Mouse (Mus musculus) liver, embryonic 14.5 days (tissue): ENCODE measurements around the gene Cwc27. TPM values are rescaled to one million over a fixed set of nuclear protein-coding genes. Genes with fewer than 3 reads are reported as not detected.
A peak's percentile ranks its signal among the peaks of the same experiment; 100 is the strongest.

ENCODE experiments used
- ATAC-seq: fragments of 200-750 bp; cut with Nextera tagmentation; 2 replicates; pipeline ENCODE4 v1.8.0; 2017; ENCODE audit warnings: moderate number of reproducible peaks, mild to moderate bottlenecking, moderate library complexity; ENCODE audit not compliant: insufficient read depth
- DNase-seq, 3 experiments: peaks; one replicate each; pipeline ENCODE4 v3.0.0-alpha.2; 2012 to 2013; ENCODE audit warnings: low read depth in 3 of 3, low spot score in 3 of 3
- H3K27ac ChIP-seq: fragments of 300-500 bp; sonication (generic); 2 replicates; pipeline ENCODE4 v1.5.1; 2014; ENCODE audit warnings: moderate library complexity, mild to moderate bottlenecking, control low read depth, inconsistent platforms
- H3K27me3 ChIP-seq: fragments of 300-500 bp; sonication (generic); 2 replicates; pipeline ENCODE4 v1.6.1; 2014; ENCODE audit warnings: mild to moderate bottlenecking, low read length, moderate library complexity; ENCODE audit not compliant: control insufficient read depth, insufficient read depth
- H3K36me3 ChIP-seq: fragments of 300-500 bp; sonication (generic); replicated peaks from 2 replicates; pipeline ENCODE4 v1.6.1; 2014; ENCODE audit warnings: low read depth; ENCODE audit not compliant: control insufficient read depth, insufficient read depth
- H3K4me1 ChIP-seq, 2 experiments: fragments of 200-500 bp in 1 of 2; fragments of 300-500 bp in 1 of 2; sonication (generic) in 1 of 2; replicated peaks; 2 replicates each; pipeline ENCODE4 v1.6.1; 2012 to 2014; ENCODE audit warnings: antibody characterized with exemption in 1 of 2, inconsistent platforms in 1 of 2, low read length in 1 of 2; ENCODE audit not compliant: control insufficient read depth in 2 of 2, insufficient read depth in 2 of 2
- H3K4me2 ChIP-seq: fragments of 300-500 bp; sonication (generic); 2 replicates; pipeline ENCODE4 v1.6.1; 2014; ENCODE audit warnings: low read depth, mild to moderate bottlenecking, control low read depth, moderate library complexity
- H3K4me3 ChIP-seq, 2 experiments: fragments of 200-500 bp in 1 of 2; fragments of 300-500 bp in 1 of 2; sonication (generic) in 1 of 2; 2 replicates each; pipeline ENCODE4 v1.5.1; 2012 to 2014; ENCODE audit warnings: low read depth in 2 of 2, low read length in 2 of 2, mild to moderate bottlenecking in 2 of 2, control low read depth in 1 of 2, inconsistent platforms in 1 of 2, moderate library complexity in 1 of 2; ENCODE audit not compliant: insufficient read depth in 1 of 2
- H3K9ac ChIP-seq: fragments of 300-500 bp; sonication (generic); replicated peaks from 2 replicates; pipeline ENCODE4 v1.6.1; 2014; ENCODE audit warnings: mild to moderate bottlenecking, control low read depth, moderate library complexity
- H3K9me3 ChIP-seq: fragments of 300-500 bp; sonication (generic); 2 replicates; pipeline ENCODE4 v1.6.1; 2016; ENCODE audit warnings: low read length, mixed read lengths; ENCODE audit not compliant: control insufficient read depth
- CTCF ChIP-seq: IDR thresholded peaks from 2 replicates; pipeline ENCODE4 v1.5.1; 2016; ENCODE audit warnings: antibody characterized with exemption, low read depth, control low read depth
- EP300 ChIP-seq: IDR thresholded peaks from 2 replicates; pipeline ENCODE4 v1.6.1; 2016; ENCODE audit warnings: antibody characterized with exemption, low read depth
- WGBS: fragments of 180-500 bp; shearing (Covaris S2); extraction: QIAGEN DNeasy Blood & Tissue Kit; methylation state at CpG from one replicate; pipeline ENCODE4 v1.1.7; 2014; ENCODE audit not compliant: insufficient replicate concordance; 5-methylcytosine and 5-hydroxymethylcytosine counted together
- polyA plus RNA-seq, 2 experiments: library from polyadenylated mRNA; depleted of rRNA in 1 of 2; stranded (reverse) in 1 of 2; unstranded in 1 of 2; fragments of >200 nt; fragmentation: Nextera tagmentation in 1 of 2; extraction: Ambion mirVana in 1 of 2; gene quantifications; 2 replicates each; pipeline versions ENCODE4 v1.2.1 to v1.2.3; 2012 to 2014

Cwc27 gene
- polyA plus RNA-seq, 2 experiments, result 4.9 to 7.8 TPM

DNA sequence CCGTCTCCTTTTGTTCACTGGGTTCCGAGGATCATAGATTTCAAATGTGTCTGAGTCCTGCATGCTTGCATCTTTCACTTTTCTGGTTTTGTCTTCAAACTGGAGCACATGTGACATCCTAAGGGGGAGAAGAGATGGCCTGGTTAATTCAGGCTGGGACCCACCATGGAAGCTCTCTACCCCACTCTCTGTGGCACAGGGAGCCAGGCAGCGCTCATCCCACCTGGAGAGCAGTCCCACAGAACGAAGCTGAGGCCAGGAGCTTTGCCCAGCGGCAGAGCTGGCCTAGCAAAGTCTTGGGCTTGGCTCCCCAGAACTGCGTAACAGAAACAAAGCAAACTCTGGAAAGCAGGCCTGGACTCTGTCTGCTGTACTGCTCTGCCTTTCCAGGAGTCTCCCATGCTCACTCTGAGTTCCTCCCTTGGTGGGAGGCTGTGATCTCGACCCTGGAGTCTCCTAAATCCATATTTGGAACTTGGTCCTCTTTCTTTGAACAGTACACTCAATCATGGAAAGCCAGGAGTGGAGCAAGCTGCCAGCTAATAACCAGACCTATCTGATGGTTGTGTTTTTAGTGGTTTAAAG is 185.2 kb downstream of the Cwc27 start:
- Histone ChIP-seq H3K27ac (no peak overlapping the region), H3K9ac (no peak overlapping the region), H3K4me3 (no peak overlapping the region), H3K4me2 (no peak overlapping the region), H3K27me3 (no peaks in the 10 kb centered on the region), H3K36me3 (no peaks in the 10 kb centered on the region), H3K4me1 (peaks cover 0 to 13% of the 10 kb centered on the region in 2 experiments; a peak in 3 of 4 replicates), H3K9me3 (no peaks in the 10 kb centered on the region)
- WGBS, result 65% methylated on average over 7 of the region's 7 CpGs
- DNase-seq, result no peak
- ATAC-seq, result no peak
- TF ChIP-seq EP300 (no peak), CTCF (no peak)

DNA sequence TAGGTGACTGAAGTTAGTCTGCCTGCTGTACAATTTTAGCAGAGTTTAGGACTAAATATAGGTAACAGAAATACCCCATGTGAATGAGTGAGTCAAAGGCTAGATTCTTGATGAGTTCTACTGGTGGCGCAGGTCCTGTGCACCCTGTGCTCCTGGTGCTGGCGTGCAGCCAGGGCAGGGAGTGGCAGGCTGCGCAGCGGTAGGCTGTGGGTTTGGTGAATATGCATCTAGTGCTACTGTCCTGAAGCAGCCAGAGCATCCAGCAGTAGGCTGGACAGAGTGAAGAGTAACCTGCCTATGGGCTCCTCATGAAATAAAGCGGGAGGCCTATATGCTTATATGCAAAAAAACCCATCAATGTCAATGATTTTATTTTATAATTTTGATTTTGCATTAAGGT is 186.1 kb downstream of the Cwc27 start:
- no peaks in the 10 kb centered on the region for H3K36me3 ChIP-seq
- H3K9me3 ChIP-seq, result no peaks in the 10 kb centered on the region
- H3K9ac ChIP-seq, result no peak overlapping the region
- peaks cover 0 to 13% of the 10 kb centered on the region in 2 experiments; a peak in 3 of 4 replicates for H3K4me1 ChIP-seq
- H3K4me2 ChIP-seq, result no peak overlapping the region
- H3K27ac ChIP-seq, result no peak overlapping the region
- H3K4me3 ChIP-seq, result no peak overlapping the region
- no peak for ATAC-seq
- no peak for TF ChIP-seq CTCF
- no peak for TF ChIP-seq EP300
- H3K27me3 ChIP-seq, result no peaks in the 10 kb centered on the region
- WGBS, result 68% methylated on average over 5 of the region's 5 CpGs
- DNase-seq, result no peak

DNA sequence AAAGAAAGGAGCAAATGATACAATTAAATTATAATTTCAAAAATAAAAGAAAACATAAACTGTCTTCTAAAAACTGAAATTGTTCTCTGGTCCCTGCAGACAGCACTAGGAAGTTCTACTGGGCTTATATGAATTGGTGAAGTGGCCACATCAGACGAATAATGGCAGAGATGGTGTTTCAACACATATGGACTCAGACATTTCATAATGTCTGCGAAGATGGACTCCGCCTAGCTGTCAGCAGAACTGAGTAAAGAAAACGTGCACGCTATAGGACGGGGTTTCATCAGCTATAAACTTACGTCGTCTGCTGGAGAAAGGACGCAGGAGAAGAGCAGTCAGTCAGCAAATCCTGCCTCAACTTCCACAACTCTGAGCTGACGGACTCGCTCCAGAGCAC is 187.3 kb downstream of the Cwc27 start:
- Histone ChIP-seq H3K9ac (no peak overlapping the region), H3K4me2 (no peak overlapping the region), H3K4me3 (no peak overlapping the region), H3K27me3 (no peaks in the 10 kb centered on the region), H3K9me3 (no peaks in the 10 kb centered on the region), H3K36me3 (no peaks in the 10 kb centered on the region), H3K4me1 (peaks cover 0 to 13% of the 10 kb centered on the region in 2 experiments; a peak in 3 of 4 replicates), H3K27ac (no peak overlapping the region)
- no peak for ATAC-seq
- no peak for TF ChIP-seq EP300
- no peak for TF ChIP-seq CTCF
- no peak for DNase-seq
- 79% methylated on average over 11 of the region's 11 CpGs for WGBS

DNA sequence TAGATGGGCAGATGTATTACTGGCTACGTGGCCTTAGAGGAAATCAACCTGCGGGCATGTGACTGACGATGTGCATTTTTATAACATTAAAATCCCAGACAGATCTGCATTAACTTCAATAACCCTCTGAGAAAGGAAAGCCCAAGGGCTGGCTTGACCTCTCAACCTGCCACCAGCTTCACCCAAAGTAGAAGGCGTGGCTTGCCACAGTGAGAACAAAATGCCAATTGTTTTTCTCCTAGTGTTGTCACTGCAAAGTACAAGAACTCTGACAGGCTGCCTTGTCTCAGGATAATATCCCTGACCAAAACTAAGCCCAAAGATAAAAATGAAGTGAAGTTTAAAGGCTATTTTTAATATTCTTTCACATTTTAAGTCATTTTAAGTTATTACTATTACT is 188.9 kb downstream of the Cwc27 start:
- WGBS, result 77% methylated on average over 4 of the region's 4 CpGs
- no peaks in the 10 kb centered on the region for H3K9me3 ChIP-seq
- no peaks in the 10 kb centered on the region for H3K36me3 ChIP-seq
- H3K27ac ChIP-seq, result no peak overlapping the region
- H3K27me3 ChIP-seq, result no peaks in the 10 kb centered on the region
- DNase-seq, result no peak
- no peak for ATAC-seq
- peaks cover 0 to 13% of the 10 kb centered on the region in 2 experiments; a peak in 3 of 4 replicates for H3K4me1 ChIP-seq
- no peak overlapping the region for H3K9ac ChIP-seq
- no peak overlapping the region for H3K4me2 ChIP-seq
- TF ChIP-seq CTCF (no peak), EP300 (no peak)
- no peak overlapping the region for H3K4me3 ChIP-seq

DNA sequence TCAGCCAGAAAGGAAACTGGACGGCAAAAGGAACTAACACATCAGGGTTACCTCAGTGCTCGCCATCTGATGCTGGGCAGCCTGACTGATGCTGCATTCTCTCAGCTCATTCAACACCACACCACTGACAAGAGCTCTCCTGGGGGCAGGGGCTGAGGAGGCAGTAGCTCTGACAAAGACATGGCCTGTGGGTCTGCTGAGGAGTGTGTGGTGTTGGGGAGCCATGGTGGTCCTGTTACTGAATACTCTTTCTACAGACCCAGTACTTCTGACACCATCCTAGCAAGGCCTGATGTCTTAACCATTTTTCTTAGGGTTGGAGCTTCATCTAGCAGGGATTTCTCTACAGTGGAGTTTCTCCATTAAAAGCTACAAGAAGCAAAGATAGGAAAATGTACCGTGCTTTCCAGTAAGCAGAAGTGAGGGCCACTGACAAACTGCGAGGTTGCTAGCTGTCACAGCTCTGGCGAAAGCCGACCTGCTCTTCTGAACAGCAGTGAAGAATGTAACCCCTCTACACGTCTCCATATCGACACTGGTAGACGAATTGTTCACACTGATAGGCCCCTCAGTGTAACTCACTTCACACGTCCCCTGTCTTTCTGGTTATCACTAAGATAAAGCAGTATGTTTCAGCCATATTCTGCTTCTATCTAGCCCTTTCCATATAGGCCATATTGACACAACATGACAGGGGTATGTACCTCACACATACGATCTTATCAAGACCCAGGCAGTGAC is 189.6 kb downstream of the Cwc27 start:
- DNase-seq (no peak), ATAC-seq (peak; percentile 74)
- no peak overlapping the region for H3K4me2 ChIP-seq
- H3K36me3 ChIP-seq, result no peaks in the 10 kb centered on the region
- H3K4me1 ChIP-seq, result peaks cover 0 to 13% of the 10 kb centered on the region in 2 experiments; a peak in 3 of 4 replicates
- WGBS, result 47% methylated on average over 11 of the region's 11 CpGs
- H3K27me3 ChIP-seq, result no peaks in the 10 kb centered on the region
- TF ChIP-seq EP300 (peak; percentile 55), CTCF (no peak)
- H3K27ac ChIP-seq, result no peak overlapping the region
- no peak overlapping the region for H3K9ac ChIP-seq
- no peak overlapping the region for H3K4me3 ChIP-seq
- no peaks in the 10 kb centered on the region for H3K9me3 ChIP-seq
